Mouse (Mus musculus) myocyte (in vitro differentiated cells): ENCODE results near the gene Palld.

Experiments used
- CEBPB ChIP-seq: IDR thresholded peaks from 2 replicates; pipeline ENCODE4 v1.6.1; 2011; ENCODE audit warnings: mild to moderate bottlenecking, moderate library complexity; ENCODE audit not compliant: poor library complexity, insufficient read depth, severe bottlenecking
- E2F4 ChIP-seq: IDR thresholded peaks from one replicate; pipeline ENCODE4 v1.6.1; 2011; ENCODE audit warnings: mild to moderate bottlenecking, control low read depth, moderate library complexity; ENCODE audit not compliant: insufficient read depth
- MAX ChIP-seq: IDR thresholded peaks from one replicate; pipeline ENCODE4 v1.6.1; 2011; ENCODE audit warnings: low read depth, mild to moderate bottlenecking, control low read depth
- MYOD1 ChIP-seq, 3 experiments: IDR thresholded peaks; one replicate each; pipeline ENCODE4 v1.6.1; 2011; ENCODE audit warnings: control low read depth in 2 of 3, low read depth in 2 of 3, mild to moderate bottlenecking in 2 of 3, moderate library complexity in 1 of 3; ENCODE audit not compliant: insufficient read length in 2 of 3, control insufficient read depth in 1 of 3
- MYOG ChIP-seq, 3 experiments: IDR thresholded peaks; one replicate each; pipeline ENCODE4 v1.6.1; 2011; ENCODE audit warnings: control low read depth in 2 of 3, low read depth in 2 of 3, mild to moderate bottlenecking in 2 of 3; ENCODE audit not compliant: insufficient read length in 2 of 3, control insufficient read depth in 1 of 3, insufficient read depth in 1 of 3
- POLR2A ChIP-seq: IDR thresholded peaks from one replicate; pipeline ENCODE4 v1.6.1; 2011; ENCODE audit warnings: low read depth, mild to moderate bottlenecking, control low read depth, moderate library complexity; ENCODE audit not compliant: insufficient read length
- POLR2AphosphoS2 ChIP-seq: IDR thresholded peaks from one replicate; pipeline ENCODE4 v1.6.1; 2011; ENCODE audit warnings: low read depth, control low read depth; ENCODE audit not compliant: insufficient read length
- REST ChIP-seq: IDR thresholded peaks from one replicate; pipeline ENCODE4 v1.6.1; 2011; ENCODE audit warnings: mild to moderate bottlenecking, control low read depth, moderate library complexity; ENCODE audit not compliant: insufficient read depth, insufficient read length
- SRF ChIP-seq: IDR thresholded peaks from one replicate; pipeline ENCODE4 v1.6.1; 2011; ENCODE audit warnings: low read depth; ENCODE audit not compliant: control insufficient read depth, insufficient read length
- TCF12 ChIP-seq: IDR thresholded peaks from one replicate; pipeline ENCODE4 v1.6.1; 2011; ENCODE audit warnings: mild to moderate bottlenecking, control low read depth; ENCODE audit not compliant: poor library complexity, insufficient read depth, severe bottlenecking
- TCF3 ChIP-seq: IDR thresholded peaks from one replicate; pipeline ENCODE4 v1.6.1; 2011; ENCODE audit warnings: low read depth, control low read depth; ENCODE audit not compliant: insufficient read length
- USF1 ChIP-seq: IDR thresholded peaks from one replicate; pipeline ENCODE4 v1.6.1; 2011; ENCODE audit warnings: low read depth, mild to moderate bottlenecking, control low read depth, moderate library complexity

- no peak for TF ChIP-seq POLR2A
- no peak for TF ChIP-seq USF1
- TF ChIP-seq POLR2AphosphoS2, result no peak
- TF ChIP-seq MYOG (IDR thresholded peaks at IDR 0.05; ENCODE audit: control insufficient read depth in 1 of 3, insufficient read depth in 1 of 3, insufficient read length in 2 of 3, low read depth in 2 of 3), result no peak
- no peak for TF ChIP-seq TCF3
- TF ChIP-seq CEBPB, result no peak
- no peak for TF ChIP-seq E2F4
- no peak for TF ChIP-seq REST
- no peak for TF ChIP-seq MAX
- no peak for TF ChIP-seq TCF12
- no peak for TF ChIP-seq MYOD1 (IDR thresholded peaks at IDR 0.05; ENCODE audit: control insufficient read depth in 1 of 3, insufficient read length in 2 of 3, low read depth in 2 of 3)
- TF ChIP-seq SRF, result no peak
Measured at GRCm38 (mm10) chr8:61686340-61686739, 216.2 kb downstream of the Palld start.
